Mouse (Mus musculus): ENCODE results near the gene Mecr. TPM values are rescaled to one million over a fixed set of nuclear protein-coding genes. Genes with fewer than 3 reads are reported as not detected.

The Mecr gene
- polyA plus RNA-seq, 1 experiment = 17.6 TPM

GRCm38 (mm10) chr4:131915821-131916328 lies 72.6 kb downstream of the Mecr start:
- 60% methylated on average over 13 of the region's 13 CpGs for WGBS

GRCm38 (mm10) chr4:131916425-131916824 lies 73.2 kb downstream of the Mecr start:
- 7% methylated on average over 15 of the region's 15 CpGs for WGBS
- no peak overlapping the region for H3K4me3 ChIP-seq (replicated peaks; ENCODE audit: control insufficient read depth, low read depth, low read length)
- H3K27ac ChIP-seq (ENCODE audit: control insufficient read depth, insufficient read depth, low read depth, low read length, poor library complexity) = no peak overlapping the region
- H3K4me1 ChIP-seq (ENCODE audit: control insufficient read depth, insufficient read depth, low read length) = no peaks in the 10 kb centered on the region; the same call in 1 of the 2 replicates
- TF ChIP-seq POLR2A (IDR thresholded peaks at IDR 0.05; ENCODE audit: borderline replicate concordance, control insufficient read depth, low read depth, low read length) = peak; percentile 18; the same call in 1 of the 2 replicates
- TF ChIP-seq CTCF (IDR thresholded peaks at IDR 0.05; ENCODE audit: control insufficient read depth, insufficient read depth, low read length) = peak; percentile 85

More at GRCm38 (mm10) chr4:131915821-131916328, 72.6 kb downstream of the Mecr start:
- no peak overlapping the region for H3K27ac ChIP-seq (ENCODE audit: control insufficient read depth, insufficient read depth, low read depth, low read length, poor library complexity)
- H3K4me3 ChIP-seq (replicated peaks; ENCODE audit: control insufficient read depth, low read depth, low read length) = no peak overlapping the region
- TF ChIP-seq POLR2A (IDR thresholded peaks at IDR 0.05; ENCODE audit: borderline replicate concordance, control insufficient read depth, low read depth, low read length) (no peak), CTCF (IDR thresholded peaks at IDR 0.05; ENCODE audit: control insufficient read depth, insufficient read depth, low read length) (no peak)
- no peaks in the 10 kb centered on the region; the same call in 1 of the 2 replicates for H3K4me1 ChIP-seq (ENCODE audit: control insufficient read depth, insufficient read depth, low read length)

GRCm38 (mm10) chr4:131917010-131917555 lies 73.8 kb downstream of the Mecr start:
- H3K4me3 ChIP-seq (replicated peaks; ENCODE audit: control insufficient read depth, low read depth, low read length) = no peak overlapping the region
- no peak overlapping the region for H3K27ac ChIP-seq (ENCODE audit: control insufficient read depth, insufficient read depth, low read depth, low read length, poor library complexity)
- H3K4me1 ChIP-seq (ENCODE audit: control insufficient read depth, insufficient read depth, low read length) = no peaks in the 10 kb centered on the region
- WGBS = 28% methylated on average over 10 of the region's 10 CpGs
- TF ChIP-seq CTCF (IDR thresholded peaks at IDR 0.05; ENCODE audit: control insufficient read depth, insufficient read depth, low read length) (no peak), POLR2A (IDR thresholded peaks at IDR 0.05; ENCODE audit: borderline replicate concordance, control insufficient read depth, low read depth, low read length) (no peak)

Other genes with a start within 250 kb of the Mecr start
- 8.9 and 15.1 TPM in 2 replicates for gene Ptpru, start 5.2 kb upstream of the Mecr start, polyA plus RNA-seq (2011; ENCODE audit: insufficient read depth, insufficient read length, low replicate concordance, missing spikeins)
- gene Srsf4, start 30.1 kb downstream of the Mecr start, polyA plus RNA-seq (2011; ENCODE audit: insufficient read depth, insufficient read length, low replicate concordance, missing spikeins) = 66.4 and 72.5 TPM in 2 replicates
- gene Tmem200b, start 78.3 kb downstream of the Mecr start, polyA plus RNA-seq (2011; ENCODE audit: insufficient read depth, insufficient read length, low replicate concordance, missing spikeins) = not detected in 2 replicates
- gene Gm10300, start 231.2 kb downstream of the Mecr start, polyA plus RNA-seq (2011; ENCODE audit: insufficient read depth, insufficient read length, low replicate concordance, missing spikeins) = 0.65 and 0.70 TPM in 2 replicates
- gene Epb41, start 231.9 kb downstream of the Mecr start, polyA plus RNA-seq (2011; ENCODE audit: insufficient read depth, insufficient read length, low replicate concordance, missing spikeins) = 298 and 306 TPM in 2 replicates